Mouse (Mus musculus) thymus, adult 2 months (tissue): Measurements from ENCODE around the gene 1500009C09Rik. TPM values are rescaled to one million over a fixed set of nuclear protein-coding genes. Genes with fewer than 3 reads are reported as not detected.

Experiments used
- DNase-seq: peaks from one replicate; pipeline ENCODE4 v3.0.0; 2021
- H3K27ac ChIP-seq: fragments of 200-500 bp; 2 replicates; pipeline ENCODE4 v1.5.1; 2012; ENCODE audit warnings: low read length, control low read depth; ENCODE audit not compliant: control insufficient read depth, insufficient read depth
- H3K27me3 ChIP-seq: fragments of 200-500 bp; 2 replicates; pipeline ENCODE4 v1.6.1; 2012; ENCODE audit warnings: mild to moderate bottlenecking, low read length, moderate library complexity, mixed read lengths; ENCODE audit not compliant: control insufficient read depth, insufficient read depth
- H3K36me3 ChIP-seq: fragments of 200-500 bp; 2 replicates; pipeline ENCODE4 v1.6.1; 2012; ENCODE audit warnings: mild to moderate bottlenecking, low read length, moderate library complexity; ENCODE audit not compliant: control insufficient read depth, insufficient read depth
- H3K4me1 ChIP-seq: fragments of 200-500 bp; replicated peaks from 2 replicates; pipeline ENCODE4 v1.6.1; 2012; ENCODE audit warnings: low read length; ENCODE audit not compliant: control insufficient read depth, insufficient read depth
- H3K4me3 ChIP-seq: fragments of 200-500 bp; 2 replicates; pipeline ENCODE4 v1.5.1; 2012; ENCODE audit warnings: mild to moderate bottlenecking, low read length, control low read depth, moderate library complexity; ENCODE audit not compliant: control insufficient read depth, insufficient read depth
- CTCF ChIP-seq: fragments of 200-500 bp; IDR thresholded peaks from 2 replicates; pipeline ENCODE4 v1.5.1; 2012; ENCODE audit warnings: mild to moderate bottlenecking, control low read depth, low read length, moderate library complexity, borderline replicate concordance; ENCODE audit not compliant: control insufficient read depth, poor library complexity, insufficient read depth; ENCODE audit errors: extremely low read depth
- POLR2A ChIP-seq: fragments of 200-500 bp; IDR thresholded peaks from 2 replicates; pipeline ENCODE4 v1.6.1; 2012; ENCODE audit warnings: mild to moderate bottlenecking, low read length, control low read depth, moderate library complexity; ENCODE audit not compliant: control insufficient read depth, poor library complexity, insufficient read depth; ENCODE audit errors: extremely low read depth
- WGBS: fragments of 180-500 bp; shearing (Covaris S2); methylation state at CpG from one replicate; pipeline ENCODE4 v1.1.7; 2018; 5-methylcytosine and 5-hydroxymethylcytosine counted together
- polyA plus RNA-seq: library from polyadenylated mRNA; depleted of rRNA; stranded (reverse); fragments of >200 nt; gene quantifications from 2 replicates; pipeline ENCODE4 v1.2.3, GENCODE M21; 2012; rRNA removed

1500009C09Rik gene
- polyA plus RNA-seq, result 0.08 and 0.24 TPM in 2 replicates

DNA sequence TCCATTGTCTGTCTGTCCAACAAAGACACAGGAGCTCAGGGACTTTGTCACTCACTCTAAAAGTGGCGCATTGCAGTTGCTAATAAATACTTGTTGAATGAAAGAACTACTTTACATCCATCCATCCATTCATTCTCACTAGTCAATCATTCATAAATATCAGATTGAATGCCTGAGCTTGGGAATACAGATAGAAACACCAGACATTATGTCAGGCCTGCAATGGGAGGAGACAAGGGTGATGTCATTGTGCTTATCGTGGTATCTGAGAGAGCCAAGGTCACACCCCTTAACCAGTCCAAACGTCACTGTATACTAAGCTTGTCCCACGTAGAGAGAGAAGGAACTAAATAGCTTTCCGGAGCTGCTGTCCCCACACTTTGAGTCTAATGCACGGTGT, at the start of gene 1500009C09Rik:
1500009C09Rik (plus strand) TSS at position 301 of the 400 bp plus-strand sequence.
- no peak within 1 kb of the TSS for H3K4me3 ChIP-seq
- TF ChIP-seq CTCF (no peak), POLR2A (no peak)
- WGBS, result 82% methylated on average over 6 of the region's 6 CpGs
- no peaks in the 10 kb centered on the region for H3K4me1 ChIP-seq
- no peak within 1 kb of the TSS for H3K27ac ChIP-seq
- no peak for DNase-seq
- H3K36me3 ChIP-seq, result no peaks in the 10 kb centered on the region
- H3K27me3 ChIP-seq, result no peaks in the 10 kb centered on the region

DNA sequence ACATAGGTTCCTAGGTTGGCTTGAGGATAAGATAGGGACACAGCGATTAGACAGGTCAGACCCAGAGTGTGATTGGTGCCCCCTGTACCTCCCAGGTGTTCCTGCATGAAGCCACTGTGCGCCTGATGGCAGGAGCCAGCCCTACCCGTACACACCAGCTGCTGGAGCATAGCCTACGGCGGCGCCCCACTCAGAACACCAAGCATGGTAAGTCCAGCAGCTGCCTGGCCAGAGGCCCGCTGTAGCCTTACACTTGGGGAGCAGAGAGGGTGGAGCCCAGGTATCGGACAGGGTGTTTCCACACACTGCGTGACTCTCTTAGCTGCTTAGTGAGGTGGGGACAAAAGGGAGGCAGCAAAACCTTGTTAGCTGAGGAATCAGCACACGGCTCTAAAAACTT, 49.1 kb upstream of the 1500009C09Rik start:
- H3K27ac ChIP-seq, result no peak overlapping the region
- no peak overlapping the region for H3K4me3 ChIP-seq
- 96% methylated on average over 10 of the region's 10 CpGs for WGBS
- no peaks in the 10 kb centered on the region for H3K4me1 ChIP-seq
- TF ChIP-seq POLR2A (no peak), CTCF (no peak)
- DNase-seq, result no peak
- H3K27me3 ChIP-seq, result no peaks in the 10 kb centered on the region
- H3K36me3 ChIP-seq, result peaks cover 37% of the 10 kb centered on the region

DNA sequence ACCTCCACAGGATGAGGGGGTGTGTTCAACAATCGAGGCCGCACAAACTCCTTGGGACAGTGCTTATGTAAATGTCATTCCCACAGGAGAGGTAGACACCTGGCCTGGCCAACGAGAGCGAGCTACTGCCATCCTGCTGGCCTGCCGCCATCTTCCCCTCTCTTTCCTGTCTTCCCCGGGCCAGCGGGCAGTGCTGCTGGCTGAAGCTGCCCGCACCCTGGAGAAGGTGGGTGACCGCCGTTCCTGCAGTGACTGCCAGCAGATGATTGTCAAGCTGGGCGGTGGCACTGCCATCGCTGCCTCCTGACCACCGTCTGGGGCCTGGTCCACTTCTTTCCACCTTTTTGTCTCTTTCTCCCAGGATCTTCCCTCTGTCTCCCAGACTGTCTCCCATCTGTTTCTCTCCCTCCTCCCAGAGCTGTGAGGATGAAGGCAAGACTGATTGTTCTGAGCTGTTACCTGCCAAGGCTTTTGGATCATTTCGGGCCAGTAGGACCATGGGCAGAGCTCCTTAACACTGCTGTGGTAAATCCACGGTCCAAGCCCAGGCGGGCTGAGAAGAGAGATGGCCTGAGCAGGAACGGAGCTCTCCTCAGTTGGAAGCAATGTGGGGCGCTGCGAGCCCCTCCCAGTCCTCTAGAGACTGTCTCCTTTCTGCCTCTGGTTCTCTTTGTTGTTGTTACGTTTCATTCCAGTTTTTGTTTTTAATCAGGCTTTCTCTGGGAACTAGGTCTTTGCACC, 48.4 kb upstream of the 1500009C09Rik start:
- WGBS, result 95% methylated on average over 20 of the region's 20 CpGs
- Histone ChIP-seq H3K4me1 (no peaks in the 10 kb centered on the region), H3K36me3 (peaks cover 36% of the 10 kb centered on the region), H3K27ac (no peak overlapping the region), H3K27me3 (no peaks in the 10 kb centered on the region), H3K4me3 (no peak overlapping the region)
- TF ChIP-seq CTCF (no peak), POLR2A (no peak)
- DNase-seq, result no peak

DNA sequence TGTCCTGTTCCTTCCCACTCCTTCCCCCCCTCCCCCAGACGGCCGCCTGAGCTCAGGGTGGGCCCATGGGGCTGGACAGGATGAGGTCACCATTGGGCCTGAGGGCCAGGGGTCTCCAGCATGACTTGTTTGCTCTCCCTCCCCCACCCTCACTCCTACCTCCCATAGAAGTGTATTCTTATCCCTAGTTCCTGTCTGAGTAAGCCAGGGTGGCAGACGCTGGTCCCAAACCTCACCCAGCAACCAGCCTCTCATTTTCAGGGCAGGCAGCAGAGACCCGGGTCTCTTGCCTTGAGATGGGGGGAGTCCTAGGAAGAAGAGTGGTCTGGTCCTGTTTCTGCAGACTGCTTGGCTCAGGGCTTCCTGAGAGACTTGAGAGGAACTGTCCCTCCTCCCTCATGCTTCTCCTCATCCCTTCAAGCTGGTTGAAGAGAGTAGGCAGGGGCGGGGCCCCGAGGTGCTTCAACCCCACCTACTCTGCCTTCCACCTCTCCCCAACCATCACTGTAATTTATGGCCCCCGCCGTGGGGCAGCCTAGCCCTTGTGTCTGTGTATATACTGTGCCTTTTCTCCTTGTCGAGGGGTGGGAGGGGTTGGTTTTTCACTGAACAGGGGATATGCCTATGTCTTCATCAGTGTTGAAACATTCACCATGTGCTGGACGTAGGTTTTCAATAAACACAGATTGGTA, 47.4 kb upstream of the 1500009C09Rik start:
- TF ChIP-seq POLR2A, result no peak
- no peak for TF ChIP-seq CTCF
- Histone ChIP-seq H3K36me3 (peaks cover 26% of the 10 kb centered on the region), H3K4me3 (no peak overlapping the region), H3K4me1 (no peaks in the 10 kb centered on the region), H3K27ac (no peak overlapping the region), H3K27me3 (no peaks in the 10 kb centered on the region)
- DNase-seq, result no peak
- WGBS, result 85% methylated on average over 10 of the region's 10 CpGs

DNA sequence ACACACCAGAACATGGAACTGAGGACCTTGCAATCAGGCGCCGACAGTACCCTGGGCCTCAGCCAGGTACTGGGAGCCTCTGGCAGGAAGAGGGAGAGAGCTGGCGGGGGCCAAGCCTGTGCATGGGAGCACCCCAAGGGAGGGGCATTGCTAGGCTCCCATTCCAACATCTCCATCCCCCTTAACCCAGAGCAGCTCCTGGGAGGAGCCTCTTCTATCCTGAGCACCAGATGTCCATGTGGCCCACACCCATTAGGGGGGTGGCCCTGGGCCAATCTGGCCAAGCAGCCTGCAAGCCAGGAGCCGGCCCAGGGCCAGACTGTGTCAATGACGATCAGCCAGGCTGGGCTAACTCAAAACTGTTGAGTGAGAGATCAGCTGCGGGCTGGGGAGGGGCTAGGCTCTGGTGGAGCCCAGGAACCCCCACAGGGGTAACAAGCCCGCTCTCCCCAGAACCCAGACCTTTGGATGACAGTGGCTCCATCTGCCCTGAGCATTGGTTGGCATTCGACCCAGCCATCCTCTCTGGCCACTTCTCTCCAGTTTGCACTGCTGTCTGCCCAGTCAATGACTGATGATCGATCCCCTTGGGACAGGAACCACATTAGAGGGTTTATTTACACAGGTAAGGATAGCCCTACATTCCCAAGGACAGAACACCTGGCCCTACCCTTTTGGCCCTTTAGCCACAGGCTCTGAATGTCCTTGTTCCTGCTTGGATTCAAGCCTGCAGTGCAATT, 45.7 kb upstream of the 1500009C09Rik start:
- Histone ChIP-seq H3K4me3 (no peak overlapping the region), H3K27me3 (peaks cover 7% of the 10 kb centered on the region; the same call in 1 of the 2 replicates), H3K36me3 (peaks cover 16% of the 10 kb centered on the region; the same call in 1 of the 2 replicates), H3K27ac (no peak overlapping the region), H3K4me1 (no peaks in the 10 kb centered on the region)
- WGBS, result 91% methylated on average over 9 of the region's 9 CpGs
- TF ChIP-seq CTCF, result no peak
- no peak for TF ChIP-seq POLR2A
- DNase-seq, result no peak

DNA sequence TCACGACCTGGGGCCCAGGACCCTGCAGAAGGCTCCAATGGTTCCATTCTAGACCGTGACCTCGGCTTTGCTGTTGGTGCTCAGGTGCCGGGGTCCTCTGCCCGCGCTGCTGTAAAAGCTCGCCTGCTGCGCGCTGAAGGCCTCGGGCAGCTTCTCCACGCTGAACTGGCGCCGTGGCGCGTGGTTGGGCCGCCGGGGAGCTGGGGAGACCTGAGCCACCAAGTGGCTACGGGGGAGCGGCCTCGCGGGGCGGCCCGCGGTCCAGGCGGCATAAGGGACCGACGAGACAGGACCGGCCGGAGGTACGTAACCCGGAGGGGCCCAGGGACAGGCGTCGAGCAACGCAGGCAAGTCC, 45.1 kb upstream of the 1500009C09Rik start:
- H3K4me1 ChIP-seq, result peaks cover 5% of the 10 kb centered on the region; the same call in 1 of the 2 replicates
- peaks cover 7% of the 10 kb centered on the region; the same call in 1 of the 2 replicates for H3K27me3 ChIP-seq
- no peak overlapping the region for H3K27ac ChIP-seq
- DNase-seq, result no peak
- H3K36me3 ChIP-seq, result peaks cover 16% of the 10 kb centered on the region; the same call in 1 of the 2 replicates
- 93% methylated on average over 34 of the region's 34 CpGs for WGBS
- TF ChIP-seq CTCF (no peak), POLR2A (no peak)
- no peak overlapping the region for H3K4me3 ChIP-seq
